Mouse (Mus musculus) embryo, embryonic 10 days (tissue): Measurements from ENCODE around the gene Slc31a1.
A peak's percentile ranks its signal among the peaks of the same experiment; 100 is the strongest.

Source experiments
- DNase-seq: peaks from one replicate; pipeline ENCODE4 v3.0.0-alpha.2; 2015; ENCODE audit warnings: low spot score

Slc31a1 gene

GRCm38 (mm10) chr4:62407730-62408582, 47.4 kb downstream of the Slc31a1 start:
- peak; percentile 88 for DNase-seq

- peak; percentile 100 for DNase-seq
Measured at GRCm38 (mm10) chr4:62408601-62409282, 48.2 kb downstream of the Slc31a1 start, which contains the start of the genes Cdc26 and Prpf4. Gene Cdc26 (minus strand): TSS chr4:62408642. Gene Prpf4 (plus strand): TSS chr4:62408797.

- DNase-seq = no peak
Measured at GRCm38 (mm10) chr4:62409615-62410014, 49.1 kb downstream of the Slc31a1 start.

- no peak for DNase-seq
Measured at GRCm38 (mm10) chr4:62410325-62410724, 49.8 kb downstream of the Slc31a1 start.

GRCm38 (mm10) chr4:62411606-62412005, 51.1 kb downstream of the Slc31a1 start:
- DNase-seq = no peak

- no peak for DNase-seq
Measured at GRCm38 (mm10) chr4:62418448-62418847, 57.9 kb downstream of the Slc31a1 start.

GRCm38 (mm10) chr4:62419091-62419490, 58.6 kb downstream of the Slc31a1 start:
- DNase-seq = no peak

GRCm38 (mm10) chr4:62425891-62426290, 65.4 kb downstream of the Slc31a1 start:
- no peak for DNase-seq

GRCm38 (mm10) chr4:62427978-62428758, 67.6 kb downstream of the Slc31a1 start:
- no peak for DNase-seq

- no peak for DNase-seq
Measured at GRCm38 (mm10) chr4:62429616-62430015, 69.1 kb downstream of the Slc31a1 start.

GRCm38 (mm10) chr4:62430678-62431077, 70.2 kb downstream of the Slc31a1 start:
- no peak for DNase-seq

GRCm38 (mm10) chr4:62431522-62431921, 71.0 kb downstream of the Slc31a1 start:
- no peak for DNase-seq

GRCm38 (mm10) chr4:62433939-62434870, 73.7 kb downstream of the Slc31a1 start:
- DNase-seq = no peak

GRCm38 (mm10) chr4:62435081-62435480, 74.6 kb downstream of the Slc31a1 start, which contains the start of gene Rnf183:
Gene Rnf183 (minus strand): TSS chr4:62435252.
- DNase-seq = no peak

- DNase-seq = no peak
Measured at GRCm38 (mm10) chr4:62437256-62437778, 76.8 kb downstream of the Slc31a1 start.

- no peak for DNase-seq
Measured at GRCm38 (mm10) chr4:62437871-62438270, 77.3 kb downstream of the Slc31a1 start.

- DNase-seq = no peak
Measured at GRCm38 (mm10) chr4:62439793-62440192, 79.3 kb downstream of the Slc31a1 start.

- no peak for DNase-seq
Measured at GRCm38 (mm10) chr4:62440544-62440943, 80.0 kb downstream of the Slc31a1 start.

GRCm38 (mm10) chr4:62440986-62441385, 80.5 kb downstream of the Slc31a1 start:
- DNase-seq = no peak
